Mouse (Mus musculus) embryonic fibroblast, embryonic 13.5 days (primary cell): ENCODE data around the gene Retsat.

Source experiments
- CTCF ChIP-seq: IDR thresholded peaks from 2 replicates; pipeline ENCODE4 v1.5.1; 2011; ENCODE audit warnings: mild to moderate bottlenecking, control low read depth, low read length, moderate library complexity, borderline replicate concordance; ENCODE audit not compliant: insufficient read depth
- POLR2A ChIP-seq: IDR thresholded peaks from 2 replicates; pipeline ENCODE4 v1.6.1; 2011; ENCODE audit warnings: low read depth, mild to moderate bottlenecking, control low read depth, low read length, moderate library complexity

- TF ChIP-seq POLR2A (peak; percentile 47; the same call in 1 of the 2 replicates), CTCF (no peak)
These were observed 49.2 kb upstream of the Retsat start for GRCm38 (mm10) chr6:72549041-72549580.
